Mouse (Mus musculus) 416B (cell line): Measurements from ENCODE around the gene Rin2.

ENCODE experiments used
- DNase-seq: peaks from one replicate; pipeline ENCODE4 v3.0.0; 2011; ENCODE audit warnings: low read depth

Gene Rin2

GRCm38 (mm10) chr2:145735079-145735478 lies 60.1 kb downstream of the Rin2 start:
- DNase-seq: no peak

DNA sequence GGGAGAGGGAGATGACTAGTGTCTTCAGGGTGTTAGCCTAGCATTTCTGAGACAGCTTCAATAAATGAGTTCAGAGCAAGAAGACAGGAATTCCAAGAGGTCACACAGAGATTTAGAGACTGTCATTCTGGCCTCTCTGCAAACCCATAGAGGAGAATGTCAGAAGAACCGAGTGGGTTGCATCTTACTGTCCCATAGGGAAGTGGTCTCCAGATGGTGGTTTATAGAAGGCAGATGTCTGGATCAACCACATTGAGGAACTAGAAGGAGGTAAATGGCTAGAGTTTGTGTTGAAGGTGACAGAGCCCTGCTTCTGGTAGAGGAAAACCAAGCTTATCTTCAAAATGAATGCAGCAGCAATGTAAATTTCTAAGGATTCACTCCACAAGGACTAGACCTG lies 61.5 kb downstream of the Rin2 start:
- DNase-seq: no peak

DNA sequence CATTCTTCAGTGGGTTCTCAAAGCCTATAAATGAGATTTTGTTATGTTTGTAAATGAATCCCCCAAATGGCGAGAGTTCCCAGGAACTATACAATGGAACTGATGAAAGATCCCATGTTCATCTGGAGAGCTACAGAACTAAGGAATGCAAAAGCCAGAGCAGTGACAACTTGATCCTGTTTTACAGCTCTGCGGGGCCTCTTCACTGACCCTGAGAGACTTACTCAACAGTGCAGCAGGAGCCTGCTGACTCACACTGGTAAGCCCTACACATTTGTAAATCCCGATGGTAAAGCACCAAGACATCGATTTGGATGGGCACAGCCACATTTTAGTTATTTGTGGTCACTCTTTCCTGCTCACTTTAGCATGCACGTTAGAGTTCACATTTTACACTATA lies 62.2 kb downstream of the Rin2 start:
- no peak for DNase-seq

- DNase-seq: no peak
Observed at GRCm38 (mm10) chr2:145740729-145741128, 65.7 kb downstream of the Rin2 start.

- no peak for DNase-seq
Observed at GRCm38 (mm10) chr2:145742795-145743710, 68.0 kb downstream of the Rin2 start.

GRCm38 (mm10) chr2:145746406-145746805 lies 71.4 kb downstream of the Rin2 start:
- DNase-seq: no peak

DNA sequence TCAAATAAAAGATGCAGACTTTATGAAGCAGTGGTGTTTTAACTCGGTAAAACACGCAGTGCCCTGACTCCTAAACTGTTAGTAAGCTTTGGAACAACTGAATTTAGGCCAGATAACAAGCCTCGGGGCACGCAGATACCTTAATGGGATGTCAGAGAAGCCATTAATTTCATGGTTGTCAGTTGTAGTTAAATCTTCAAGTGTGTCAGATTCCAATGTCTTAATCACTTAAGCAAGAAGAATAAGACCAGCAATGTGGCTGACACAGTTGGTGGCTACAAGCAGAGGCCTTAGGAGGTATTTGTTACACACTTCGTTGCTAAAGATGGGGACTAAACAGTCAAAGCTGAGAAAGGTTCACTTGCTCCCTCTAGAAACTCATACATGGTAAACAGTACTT lies 74.6 kb downstream of the Rin2 start:
- DNase-seq: no peak

GRCm38 (mm10) chr2:145752572-145752971 lies 77.6 kb downstream of the Rin2 start:
- no peak for DNase-seq

GRCm38 (mm10) chr2:145753973-145754372 lies 79.0 kb downstream of the Rin2 start:
- no peak for DNase-seq

DNA sequence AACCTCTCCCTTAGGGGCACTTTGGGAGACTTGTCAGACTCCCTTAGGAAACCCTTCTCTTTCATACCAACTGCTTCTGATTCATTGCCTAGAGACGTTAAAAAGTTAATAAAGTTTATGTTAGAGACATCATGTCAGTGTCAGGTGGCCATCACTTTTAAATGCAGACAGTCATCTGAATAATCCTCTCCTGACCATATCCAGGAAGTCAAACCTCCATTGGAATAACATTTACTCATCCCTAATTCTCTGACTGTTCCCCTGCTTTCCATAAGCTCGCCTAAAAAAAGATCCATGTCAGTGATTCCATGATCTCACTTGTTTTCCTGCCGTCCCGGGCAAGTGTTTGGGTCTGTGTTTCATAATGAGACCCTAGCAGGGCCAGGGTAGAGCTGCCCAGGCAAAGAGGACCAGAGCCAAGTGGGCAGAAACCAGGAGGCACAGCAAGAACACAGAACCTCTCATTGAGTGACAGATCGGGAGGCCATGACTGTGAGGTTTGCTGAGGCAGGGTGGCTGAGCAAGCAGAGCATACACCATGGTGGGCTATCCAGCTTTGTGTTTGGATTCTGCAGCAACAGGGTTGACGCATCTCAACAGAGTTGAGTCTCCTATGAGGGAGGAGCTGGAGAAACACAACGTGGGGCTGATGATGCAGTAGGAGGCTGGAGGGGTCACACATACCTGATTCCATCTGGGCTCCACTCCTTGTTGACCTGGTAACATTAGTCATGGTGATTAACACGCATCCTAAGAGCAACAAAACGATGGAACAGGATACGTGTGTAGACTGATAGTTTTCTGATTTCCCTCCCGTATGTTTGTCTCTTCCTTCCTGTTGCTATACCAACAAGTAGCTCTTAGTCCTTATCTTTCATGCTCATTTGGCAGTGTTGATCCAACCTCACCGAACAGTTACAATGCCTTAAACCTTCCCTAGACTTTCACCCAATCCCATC lies 81.1 kb downstream of the Rin2 start:
- no peak for DNase-seq

DNA sequence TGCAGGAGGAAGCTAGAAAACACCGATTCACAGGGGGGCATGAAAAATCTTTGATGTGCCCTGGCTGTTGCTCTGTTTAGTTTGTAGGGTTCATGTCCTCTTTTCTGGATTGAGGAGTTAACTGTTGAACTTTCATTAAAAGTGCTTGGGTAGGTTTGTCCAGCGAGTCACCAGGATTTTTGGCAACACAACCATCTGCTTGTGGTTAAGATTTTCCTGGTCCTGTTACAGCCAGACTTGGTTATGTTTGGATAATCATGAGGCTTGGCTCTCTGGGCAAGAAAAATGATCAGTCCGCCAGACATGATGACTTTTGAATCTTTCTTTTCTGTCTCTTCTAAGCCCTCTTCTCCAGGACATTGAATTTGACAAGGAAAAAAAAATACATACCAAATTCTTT lies 85.1 kb downstream of the Rin2 start:
- no peak for DNase-seq

GRCm38 (mm10) chr2:145761436-145761835 lies 86.4 kb downstream of the Rin2 start:
- DNase-seq: no peak

GRCm38 (mm10) chr2:145769964-145770363 lies 94.9 kb downstream of the Rin2 start:
- no peak for DNase-seq

DNA sequence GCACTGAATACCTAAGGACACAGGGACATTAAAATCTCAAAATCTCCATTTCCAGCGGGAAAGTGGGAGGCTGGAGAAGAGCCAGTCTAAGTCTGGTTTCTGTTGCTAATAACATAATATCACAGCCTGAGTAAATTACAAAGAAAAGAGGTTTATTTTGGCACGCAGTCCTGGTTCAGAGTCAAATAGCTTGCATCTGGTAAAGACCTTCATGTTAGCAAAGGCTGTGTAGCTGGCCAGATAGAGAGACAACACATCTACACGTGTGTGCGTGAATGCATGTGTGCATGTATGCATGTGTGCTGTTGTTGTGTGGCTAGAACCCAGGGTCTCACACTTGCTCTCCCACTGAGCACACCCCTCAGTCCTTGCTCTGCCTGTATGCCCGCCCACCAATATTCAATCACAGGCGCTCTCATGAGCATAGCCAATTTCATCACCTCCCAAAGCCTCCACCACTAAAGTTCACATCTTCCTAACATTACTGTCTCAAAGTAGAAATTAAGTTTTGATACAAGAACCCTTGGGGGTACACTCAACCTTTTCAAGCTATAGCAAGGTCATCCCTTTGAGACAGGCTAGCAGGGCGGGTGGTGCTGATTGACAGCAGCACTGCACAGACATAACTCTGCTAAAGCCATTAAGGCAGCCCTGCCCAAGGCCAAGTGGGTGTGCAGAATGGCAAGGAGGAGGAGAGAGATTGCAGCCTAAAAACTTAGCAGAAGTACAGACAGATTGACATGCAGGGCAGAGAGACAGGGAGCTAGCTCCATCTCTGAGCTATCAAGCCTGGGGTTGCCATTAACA lies 95.9 kb downstream of the Rin2 start:
- no peak for DNase-seq

DNA sequence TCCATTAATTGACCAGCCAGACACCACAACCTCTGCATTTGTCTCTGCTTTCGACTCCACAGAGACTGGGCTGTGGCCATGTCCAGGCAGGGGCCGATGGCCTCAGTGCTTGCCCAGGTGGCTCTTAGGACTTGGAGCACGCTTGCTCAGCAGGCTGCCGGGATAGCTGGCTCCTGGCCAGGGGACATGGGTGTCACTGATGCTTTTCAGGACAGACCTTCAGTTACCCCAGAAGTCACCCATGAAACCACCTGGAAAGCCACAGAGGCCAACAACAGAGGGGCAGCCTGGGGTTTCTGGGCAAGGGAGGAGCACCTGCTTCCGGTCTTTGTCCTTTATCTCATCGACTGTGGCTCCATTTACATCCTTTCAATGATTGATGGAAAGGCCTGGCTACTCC lies 108.2 kb downstream of the Rin2 start:
- DNase-seq: peak; percentile 28

DNA sequence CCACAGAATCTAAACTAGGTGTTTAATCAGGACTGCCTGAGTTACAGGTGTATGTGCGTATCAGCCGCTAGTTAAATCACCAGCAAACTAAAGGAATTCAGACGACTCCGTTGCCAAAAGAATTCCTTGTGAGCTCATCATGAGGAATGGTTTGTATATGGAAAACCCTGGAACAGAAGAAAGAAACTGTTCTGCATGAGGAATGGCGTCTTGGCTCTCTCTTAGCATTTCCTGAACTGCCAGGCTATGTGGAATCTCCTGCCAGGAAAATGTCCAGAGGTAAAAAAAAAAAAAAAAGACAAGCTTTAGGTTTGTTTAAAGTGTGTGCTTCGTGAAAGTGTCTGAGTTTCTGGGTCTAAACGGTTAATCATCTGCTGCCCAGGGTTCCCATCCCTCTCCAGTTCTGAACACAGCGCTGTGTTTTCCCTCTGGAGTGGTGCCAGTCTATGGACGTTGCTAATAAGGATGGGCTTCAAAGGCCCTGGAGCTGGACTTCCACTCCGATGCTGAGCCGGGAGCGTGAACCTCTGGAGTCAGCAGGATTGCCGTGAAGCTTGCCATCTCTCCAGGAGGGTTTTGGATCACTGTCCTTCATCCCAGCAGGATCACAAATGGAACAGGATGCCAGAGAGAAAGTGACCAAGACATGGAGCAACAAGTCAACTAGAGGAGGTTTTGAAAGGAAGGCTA lies 109.4 kb downstream of the Rin2 start:
- DNase-seq: no peak

DNA sequence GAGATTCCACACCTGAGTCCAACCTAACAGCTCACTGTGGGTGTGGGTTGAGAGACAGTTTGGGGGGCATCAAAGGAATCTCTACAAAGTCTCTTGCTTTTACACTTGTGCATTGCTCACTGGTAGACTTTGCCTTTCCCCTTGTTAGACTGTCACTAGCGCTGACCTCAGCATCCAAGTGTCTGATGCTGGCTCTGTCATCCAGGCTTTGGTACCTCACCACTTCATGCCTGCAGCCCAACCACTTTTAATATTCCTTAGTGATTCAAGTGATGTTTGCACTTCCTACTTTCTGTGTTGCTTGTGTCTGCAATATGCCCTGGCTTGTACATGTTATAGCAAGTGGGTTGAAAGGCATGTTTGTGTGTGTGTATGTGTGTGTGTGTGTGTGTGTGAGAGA lies 109.9 kb downstream of the Rin2 start:
- DNase-seq: no peak

DNA sequence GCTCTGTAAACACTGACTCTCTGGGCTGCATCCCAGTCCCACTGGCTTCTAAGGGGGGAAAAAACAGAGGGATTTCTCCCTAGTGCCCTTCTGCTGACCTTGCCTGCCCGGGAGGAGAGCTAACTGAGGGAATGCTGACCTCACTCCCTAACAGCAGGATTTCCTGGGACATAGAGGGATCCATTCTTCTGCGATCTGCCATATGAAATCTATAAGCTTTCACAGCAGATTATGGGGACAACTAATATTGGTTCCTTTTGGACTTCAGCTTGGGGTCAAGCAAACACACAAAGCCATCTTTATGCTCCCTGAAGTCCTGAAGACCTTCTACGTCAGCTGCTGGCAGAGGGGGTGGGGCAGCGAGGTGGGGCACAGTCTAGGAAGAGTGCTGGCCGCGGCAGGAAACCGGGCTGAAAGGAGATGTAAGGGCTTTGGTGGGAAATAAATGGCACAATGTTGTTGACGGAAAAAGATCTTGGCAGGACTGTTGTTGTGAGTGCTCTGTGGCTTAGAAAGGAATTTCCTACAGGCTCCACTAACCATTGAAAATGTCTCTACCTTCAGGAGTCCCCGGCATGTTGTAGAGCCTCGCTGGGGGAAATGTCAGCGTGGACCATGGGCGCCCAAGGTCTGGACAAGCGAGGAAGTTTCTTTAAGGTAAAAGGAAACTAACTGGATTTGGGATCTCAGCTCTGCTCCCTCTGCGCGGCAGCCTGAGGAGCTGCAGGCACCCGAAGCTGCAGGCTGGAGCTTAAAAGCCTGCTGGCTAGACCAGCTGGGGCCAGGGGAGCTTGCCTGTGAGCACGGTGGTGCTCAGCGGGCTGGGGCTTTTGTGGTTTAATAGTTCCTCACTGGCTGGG lies 111.0 kb downstream of the Rin2 start:
- DNase-seq: no peak

DNA sequence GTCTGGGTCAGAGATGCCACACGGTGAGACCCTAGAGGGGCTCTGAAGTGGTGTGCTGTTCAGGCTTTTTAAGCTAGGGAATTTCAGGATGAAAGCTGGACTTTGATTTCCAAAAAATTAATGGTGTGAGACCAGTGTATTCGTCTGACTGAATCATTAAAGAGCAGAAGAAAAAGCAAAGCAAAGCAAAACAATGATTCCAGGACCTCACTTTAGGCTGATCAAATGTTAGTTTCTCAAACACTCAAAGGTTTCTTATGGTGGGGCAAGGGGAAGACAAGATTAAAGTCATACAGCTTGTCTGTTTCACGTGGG lies 111.6 kb downstream of the Rin2 start:
- no peak for DNase-seq

- DNase-seq: no peak
Observed at GRCm38 (mm10) chr2:145787486-145787885, 112.5 kb downstream of the Rin2 start.
